Mouse (Mus musculus): ENCODE results near the gene Mb21d2.
A peak's percentile ranks its signal among the peaks of the same experiment; 100 is the strongest.

Gene Mb21d2

DNA sequence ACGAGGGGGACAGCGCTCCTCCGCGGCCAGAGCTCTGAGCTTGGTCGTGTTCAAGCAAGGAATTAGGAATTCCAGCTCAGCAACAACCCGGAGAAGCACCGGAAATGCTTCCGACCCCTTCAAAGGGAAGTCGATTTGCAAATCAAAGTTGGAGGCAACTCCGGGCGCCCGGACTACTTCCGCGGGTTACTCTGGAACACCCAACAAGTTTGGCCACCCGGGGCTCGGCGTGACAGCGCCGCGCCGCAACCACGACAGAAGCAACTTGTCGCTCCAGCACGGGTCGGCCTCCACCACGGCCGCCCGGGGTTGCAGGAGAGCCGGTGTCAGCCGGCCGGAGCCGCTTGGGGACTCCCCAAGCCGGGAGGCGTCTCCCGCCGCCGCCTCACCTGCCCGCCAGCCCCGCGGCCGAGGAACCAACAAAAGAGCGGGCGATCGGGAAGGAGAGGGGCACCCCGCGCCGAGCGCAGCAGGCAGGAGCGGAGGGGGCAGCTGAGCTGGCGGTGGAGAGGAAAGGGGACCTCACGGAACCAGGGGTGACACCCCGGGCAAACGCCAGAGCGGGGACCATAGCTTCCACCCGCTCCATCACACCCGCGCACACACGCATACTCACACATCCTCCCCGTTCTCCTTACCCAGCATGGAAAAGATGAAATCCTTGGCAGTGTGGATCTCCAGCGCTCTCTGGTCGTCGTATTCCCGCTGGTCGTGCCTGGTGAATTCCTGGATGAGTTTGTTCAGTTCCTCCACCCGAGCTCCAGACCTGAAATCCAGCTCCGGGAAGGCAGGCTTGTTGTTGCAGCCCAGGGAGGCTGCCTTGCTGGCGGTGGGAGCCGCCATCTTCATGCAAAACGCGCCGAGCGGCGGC, at the start of gene Mb21d2:
Mb21d2 (minus strand) TSS at position 859 of the 871 bp plus-strand sequence.
- DNase-seq (ENCODE audit: low read depth, low spot score) = no peak

DNA sequence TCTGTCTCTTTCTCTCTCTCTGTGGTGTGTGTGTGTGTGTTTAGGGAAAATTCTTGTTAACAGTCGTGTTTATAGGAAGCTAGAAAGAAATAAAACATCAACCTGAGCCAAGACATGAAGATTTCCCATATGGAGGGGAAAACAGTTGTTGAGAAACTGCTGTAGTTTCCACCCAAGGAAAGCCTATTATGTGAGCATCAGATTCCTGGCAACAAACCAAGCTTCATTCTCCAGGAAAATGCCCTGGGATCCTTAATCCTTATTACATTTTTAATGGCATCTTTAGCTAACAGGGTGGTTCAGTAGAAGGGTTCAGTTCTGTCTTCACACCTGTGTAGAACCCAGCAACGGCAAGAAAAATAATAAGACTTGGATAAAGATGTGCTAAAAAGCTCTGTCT, 36.8 kb upstream of the Mb21d2 start:
- DNase-seq (ENCODE audit: low read depth, low spot score) = no peak

DNA sequence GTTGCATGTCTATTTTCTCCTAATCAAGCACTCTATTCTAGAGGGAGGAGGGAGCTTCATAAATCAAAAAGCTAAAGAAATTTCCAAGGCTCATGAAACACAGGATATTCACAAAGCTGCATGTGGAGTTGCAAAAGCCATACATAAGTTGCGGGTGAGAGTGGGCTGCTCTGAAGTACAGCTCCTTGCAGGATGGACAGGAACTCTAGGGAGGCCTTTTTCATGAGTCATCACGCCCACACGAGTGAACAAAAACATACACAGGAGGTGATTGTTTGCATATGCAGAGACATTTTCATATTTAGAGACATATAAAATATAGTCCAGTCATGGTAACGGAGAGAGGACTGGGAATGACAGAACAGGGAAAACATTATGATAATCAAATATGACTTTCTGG, 34.6 kb upstream of the Mb21d2 start:
- DNase-seq (ENCODE audit: low read depth, low spot score) = no peak

DNA sequence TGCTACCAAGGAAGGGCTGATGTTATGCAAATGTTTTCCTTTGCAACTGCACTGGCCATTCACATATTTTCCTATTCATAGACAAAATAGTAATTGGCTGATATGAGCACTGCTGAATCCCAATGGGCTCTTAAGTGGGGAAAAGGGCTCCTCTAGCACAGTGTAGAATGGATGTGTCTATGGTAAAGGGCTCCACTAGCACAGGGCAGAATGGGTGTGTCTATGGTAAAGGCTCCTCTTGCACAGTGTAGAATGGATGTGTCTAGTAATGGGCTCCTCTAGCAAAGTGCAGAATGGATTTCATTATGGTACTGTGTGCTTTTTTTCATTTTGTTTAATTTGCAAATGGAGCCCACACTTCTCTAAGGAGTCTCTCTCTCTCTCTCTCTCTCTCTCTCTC, 33.5 kb upstream of the Mb21d2 start:
- no peak for DNase-seq (ENCODE audit: low read depth, low spot score)

DNA sequence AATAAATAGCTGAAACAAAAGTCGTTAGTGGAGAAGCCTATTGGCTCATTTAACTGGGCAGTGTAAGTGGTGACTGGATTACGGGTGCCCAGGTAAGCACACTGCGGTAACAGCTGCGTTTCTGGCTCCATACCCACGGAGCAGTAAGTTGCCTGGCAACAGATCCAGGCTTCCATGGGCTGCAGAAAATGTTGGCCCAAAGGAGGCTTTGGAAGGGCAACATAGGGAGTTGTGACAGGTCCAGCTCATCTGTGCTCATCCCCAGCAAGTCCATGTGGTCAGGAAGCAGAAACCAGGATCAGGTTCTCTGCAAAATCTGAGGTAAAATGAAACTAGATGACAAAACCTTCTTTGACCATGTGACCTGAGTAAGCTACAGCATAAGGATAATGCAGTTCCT, 20.3 kb upstream of the Mb21d2 start:
- no peak for DNase-seq (ENCODE audit: low read depth, low spot score)

DNA sequence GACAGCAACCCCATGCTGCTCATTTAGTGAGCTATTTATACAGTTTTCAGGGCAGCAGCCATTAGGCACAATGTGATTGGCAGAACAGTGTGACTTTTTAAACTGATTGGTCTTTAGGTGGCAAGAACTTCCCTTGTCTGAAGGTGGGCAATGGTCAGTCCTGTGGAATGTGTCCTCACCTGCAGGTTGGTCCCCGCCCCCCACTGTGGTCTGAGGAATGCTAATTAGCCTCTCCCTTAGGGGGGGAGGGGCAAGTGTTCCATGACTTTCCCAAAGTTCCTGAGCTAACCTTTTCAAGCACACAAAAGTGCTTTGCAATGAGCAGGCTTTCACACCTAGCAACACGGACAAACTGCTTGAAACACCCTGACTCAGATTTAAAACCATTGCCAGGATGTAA, 13.8 kb upstream of the Mb21d2 start:
- DNase-seq (ENCODE audit: low read depth, low spot score) = no peak

DNA sequence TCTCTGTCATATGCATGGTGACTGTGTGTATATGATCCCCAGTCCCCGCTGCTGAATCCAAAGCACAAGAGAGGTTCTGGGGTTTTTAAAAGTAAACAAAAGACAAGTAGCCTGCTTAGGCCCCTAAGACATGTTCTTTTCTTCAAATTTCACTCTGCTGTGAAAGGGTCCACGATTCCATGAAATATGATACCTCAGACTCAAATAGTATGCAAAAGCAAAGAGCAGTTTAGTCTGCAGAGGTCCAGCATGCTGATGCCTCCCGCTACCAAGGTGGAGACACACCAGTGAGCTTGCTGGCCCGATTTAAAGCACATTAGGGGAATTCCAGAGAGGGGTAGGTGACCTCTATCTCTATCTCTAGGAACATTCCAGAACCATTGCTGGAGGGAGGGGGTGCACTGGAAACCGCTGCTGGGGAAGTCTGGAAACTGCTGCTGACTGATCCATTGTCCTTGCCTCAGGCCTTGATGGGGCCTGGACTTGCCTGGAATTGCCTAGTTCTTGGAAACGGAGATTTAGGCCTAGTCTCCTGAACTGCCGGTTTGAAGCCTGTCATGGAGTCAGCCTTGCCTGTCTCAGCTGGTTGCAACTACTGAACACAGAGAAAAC, 6.8 kb upstream of the Mb21d2 start:
- no peak for DNase-seq (ENCODE audit: low read depth, low spot score)

DNA sequence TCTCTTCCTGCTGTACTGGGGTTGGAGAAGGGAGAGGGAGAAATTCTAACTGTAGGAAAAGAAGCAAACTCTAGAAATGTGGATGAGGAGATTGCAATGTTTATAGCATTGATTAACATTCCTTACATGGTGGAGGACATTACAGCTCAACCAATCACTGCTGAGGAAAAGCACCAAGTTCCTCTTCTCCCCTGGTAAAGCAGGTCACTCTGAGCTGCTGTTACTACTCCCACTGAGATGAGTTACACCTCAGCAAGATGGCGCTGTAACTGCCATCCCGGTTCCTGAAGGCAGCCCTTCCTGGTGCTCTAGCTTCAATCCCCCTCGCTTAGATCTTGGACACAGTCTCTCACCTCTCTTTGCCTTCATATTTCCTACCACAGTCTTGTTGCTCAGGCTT, 6.2 kb upstream of the Mb21d2 start:
- no peak for DNase-seq (ENCODE audit: low read depth, low spot score)

DNA sequence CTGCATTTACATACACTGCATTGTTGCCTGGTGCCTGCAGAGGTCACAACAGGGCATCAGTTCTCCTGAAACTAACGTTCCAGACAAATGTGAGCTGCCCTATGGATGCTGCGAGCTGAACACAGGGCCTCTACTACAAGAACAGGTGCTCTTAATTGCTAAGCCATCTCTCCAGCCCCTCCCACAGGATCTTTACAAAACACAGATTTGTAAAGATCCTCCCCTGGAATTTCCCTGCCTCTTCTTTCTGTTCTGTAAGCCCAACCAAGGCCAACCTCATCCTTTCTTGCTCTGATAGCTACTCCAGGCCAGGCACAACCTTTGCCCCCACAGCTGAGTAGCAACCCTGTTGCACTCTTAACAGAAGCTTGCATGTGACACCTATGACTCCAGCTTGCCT, 1.7 kb upstream of the Mb21d2 start:
- no peak for DNase-seq (ENCODE audit: low read depth, low spot score)

DNA sequence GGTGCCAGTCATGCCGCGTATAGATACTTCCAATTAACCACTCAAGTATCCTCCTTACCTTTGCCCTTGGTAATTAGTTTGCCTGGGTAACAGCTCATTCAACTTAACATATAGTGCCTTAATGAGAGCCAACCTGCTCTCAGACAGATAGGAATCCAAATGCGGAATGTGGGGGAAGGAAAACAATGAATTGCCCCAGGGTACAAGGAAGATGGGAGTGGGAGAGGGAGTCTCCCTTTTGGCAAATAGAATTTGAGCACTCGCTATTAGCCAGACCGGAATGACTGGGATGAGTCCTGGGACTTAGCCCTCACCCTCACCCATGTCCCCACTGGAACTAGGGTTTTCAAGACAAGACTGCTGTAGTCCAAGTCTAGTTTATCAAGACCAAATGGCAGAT, 953 bp upstream of the Mb21d2 start:
- DNase-seq (ENCODE audit: low read depth, low spot score) = no peak

DNA sequence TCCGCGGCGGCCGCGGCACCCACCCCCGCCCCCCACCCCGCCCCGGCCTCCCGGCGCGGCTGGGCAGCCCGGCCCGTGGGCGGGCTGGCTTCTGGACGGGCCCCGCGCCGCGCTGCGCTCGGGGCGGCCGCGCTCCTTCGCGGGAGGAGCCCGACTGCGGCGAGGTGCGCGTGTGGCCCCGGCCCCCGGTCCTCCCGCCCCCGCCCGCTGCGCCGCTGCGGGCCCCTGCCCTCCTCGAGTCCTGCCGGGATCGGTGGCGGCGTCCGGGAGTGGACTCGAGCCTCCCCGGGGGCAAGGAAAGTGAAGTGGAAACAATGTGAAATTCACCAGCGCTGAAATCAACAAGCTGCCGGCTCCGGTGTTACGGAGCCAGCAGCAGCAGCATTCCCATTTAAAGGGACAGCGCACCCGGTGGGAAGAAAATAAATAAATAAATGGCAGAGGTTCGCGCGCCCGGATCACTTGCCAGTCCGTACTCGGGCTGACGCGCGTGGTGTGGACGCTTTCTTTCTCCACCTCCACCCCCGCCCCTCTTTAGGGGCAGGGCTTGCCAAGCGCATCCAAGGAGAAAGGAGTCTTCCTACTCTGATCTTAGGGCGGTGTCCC, 316 bp upstream of the Mb21d2 start:
- DNase-seq (ENCODE audit: low read depth, low spot score) = peak; percentile 47

DNA sequence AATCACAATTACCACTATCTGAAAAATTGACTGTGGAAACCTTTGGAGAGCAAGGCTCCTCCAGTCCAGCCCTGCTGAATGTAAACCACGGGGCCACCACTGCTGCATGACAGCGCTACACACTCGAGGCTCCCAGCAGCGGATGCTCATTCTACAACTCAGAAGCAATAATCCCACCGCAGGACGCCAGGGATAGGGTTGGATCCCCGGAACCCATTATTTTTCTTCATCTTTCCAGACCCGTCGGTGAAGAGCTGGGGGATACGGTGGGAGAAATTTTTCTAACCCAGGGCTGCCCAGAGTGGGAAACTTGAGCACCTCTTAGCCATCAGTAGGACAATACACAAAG, 1.0 kb downstream of the Mb21d2 start:
- DNase-seq (ENCODE audit: low read depth, low spot score) = no peak

DNA sequence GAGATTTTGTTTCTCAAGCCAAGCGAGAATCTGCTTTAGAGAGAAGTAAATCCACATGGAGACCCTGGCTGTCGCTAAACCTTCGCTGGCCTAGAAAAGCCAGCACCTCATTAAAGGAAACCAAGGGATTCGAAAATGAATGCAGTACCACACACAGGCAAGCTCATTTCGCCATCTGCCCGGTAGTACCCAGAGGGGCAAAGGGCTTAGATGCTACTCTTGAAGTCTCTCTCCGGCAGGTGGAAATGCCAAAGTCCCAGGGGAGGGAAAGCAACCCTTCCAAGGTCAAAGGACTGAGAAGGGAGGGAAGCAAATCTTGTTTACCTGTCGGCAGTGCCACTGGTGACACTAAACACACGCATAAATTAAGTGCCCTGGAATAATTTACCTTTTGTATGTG, 2.1 kb downstream of the Mb21d2 start:
- DNase-seq (ENCODE audit: low read depth, low spot score) = no peak

DNA sequence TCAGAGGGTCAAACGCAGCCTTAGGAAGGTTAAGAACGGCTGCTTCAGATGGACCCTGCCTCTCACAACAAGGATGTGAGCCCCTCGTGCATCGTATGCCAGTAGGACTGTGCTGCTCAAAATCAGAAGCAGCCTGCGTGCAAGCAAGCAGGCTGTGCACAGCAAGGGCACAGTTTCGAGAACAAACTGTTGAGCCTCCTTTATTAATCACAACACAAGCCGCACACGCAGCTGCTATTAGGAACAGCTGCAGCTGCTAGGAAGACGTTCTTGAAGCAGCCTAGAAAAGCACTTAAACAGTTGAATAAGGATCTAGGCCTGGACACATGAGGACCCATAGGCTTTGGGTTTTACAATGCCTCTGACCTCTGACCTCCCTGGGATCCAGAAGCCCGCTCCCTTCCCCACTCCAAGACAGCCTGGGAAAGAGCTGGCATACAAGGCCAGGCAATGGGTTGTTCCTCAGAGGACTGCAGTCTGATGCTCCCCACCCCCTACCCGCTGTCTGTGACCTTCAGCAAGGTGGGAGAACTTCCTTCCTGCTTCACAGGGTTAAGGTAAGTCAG, 10.1 kb downstream of the Mb21d2 start:
- DNase-seq (ENCODE audit: low read depth, low spot score) = no peak

DNA sequence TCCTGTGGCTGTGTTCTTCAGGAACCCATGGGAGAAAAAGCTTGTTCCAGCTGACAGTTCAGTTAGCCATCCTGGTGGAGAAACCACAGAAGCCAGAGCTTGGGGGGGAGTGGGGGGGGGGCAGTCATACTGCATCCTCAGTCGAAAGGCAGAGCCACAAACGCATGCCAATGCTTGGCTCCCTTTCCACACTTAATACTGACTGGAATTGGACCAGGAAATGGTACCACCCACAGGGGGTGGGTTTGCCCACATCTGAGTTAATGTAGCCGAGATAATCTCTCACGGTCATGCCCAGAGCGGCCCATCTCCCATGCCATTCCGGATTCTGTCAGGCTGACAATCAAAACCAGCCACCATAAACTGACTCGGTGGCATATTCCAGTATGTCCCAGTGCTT, 14.1 kb downstream of the Mb21d2 start:
- DNase-seq (ENCODE audit: low read depth, low spot score) = no peak

DNA sequence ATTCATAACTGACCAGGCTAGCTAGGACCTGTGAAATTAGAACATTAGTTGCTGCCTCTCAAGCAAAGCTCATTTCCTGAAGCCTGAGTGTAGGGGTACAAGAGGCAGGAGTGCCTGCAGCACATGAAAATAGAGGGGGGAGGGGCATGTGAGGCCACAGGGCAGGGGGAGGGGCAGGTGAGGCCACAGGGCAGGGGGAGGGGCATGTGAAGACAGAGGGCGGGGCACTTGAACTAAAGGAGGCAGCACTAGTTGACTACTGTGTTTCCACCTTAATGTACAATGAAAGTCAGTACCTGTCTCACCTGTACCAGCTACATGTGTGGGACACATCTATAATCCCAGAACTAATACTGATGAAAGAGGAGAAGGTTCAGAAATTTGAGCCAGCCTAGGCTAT, 14.8 kb downstream of the Mb21d2 start:
- no peak for DNase-seq (ENCODE audit: low read depth, low spot score)

DNA sequence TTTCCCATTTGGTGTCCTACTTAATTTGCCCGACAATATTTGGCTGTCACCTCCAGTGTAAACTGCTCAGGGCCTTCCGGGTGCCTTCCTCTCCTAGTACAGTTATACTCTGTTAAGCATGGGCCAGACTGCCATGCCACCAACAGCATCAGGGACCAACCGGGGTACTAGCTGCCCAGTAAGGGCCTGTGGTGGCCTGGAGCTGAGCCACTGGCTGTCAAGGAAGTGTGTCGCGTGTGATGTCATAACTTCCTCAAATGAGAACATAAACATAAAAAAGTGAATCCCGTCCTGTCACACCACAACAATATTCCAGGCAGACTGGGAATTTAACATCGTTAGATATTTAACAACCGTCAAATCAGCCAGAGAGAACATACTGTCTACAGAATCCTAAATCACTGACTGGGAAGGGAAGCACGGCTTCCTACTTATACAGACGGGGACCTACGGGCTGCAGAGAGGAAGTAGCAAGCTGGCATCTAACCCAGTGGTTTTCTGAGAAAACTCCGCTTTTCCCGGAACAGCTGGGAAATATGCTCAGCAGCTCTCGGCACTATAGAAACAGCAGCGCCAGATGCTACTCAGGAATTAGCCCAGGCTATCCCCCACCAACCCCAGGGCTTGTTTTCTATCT, 17.9 kb downstream of the Mb21d2 start:
- no peak for DNase-seq (ENCODE audit: low read depth, low spot score)

DNA sequence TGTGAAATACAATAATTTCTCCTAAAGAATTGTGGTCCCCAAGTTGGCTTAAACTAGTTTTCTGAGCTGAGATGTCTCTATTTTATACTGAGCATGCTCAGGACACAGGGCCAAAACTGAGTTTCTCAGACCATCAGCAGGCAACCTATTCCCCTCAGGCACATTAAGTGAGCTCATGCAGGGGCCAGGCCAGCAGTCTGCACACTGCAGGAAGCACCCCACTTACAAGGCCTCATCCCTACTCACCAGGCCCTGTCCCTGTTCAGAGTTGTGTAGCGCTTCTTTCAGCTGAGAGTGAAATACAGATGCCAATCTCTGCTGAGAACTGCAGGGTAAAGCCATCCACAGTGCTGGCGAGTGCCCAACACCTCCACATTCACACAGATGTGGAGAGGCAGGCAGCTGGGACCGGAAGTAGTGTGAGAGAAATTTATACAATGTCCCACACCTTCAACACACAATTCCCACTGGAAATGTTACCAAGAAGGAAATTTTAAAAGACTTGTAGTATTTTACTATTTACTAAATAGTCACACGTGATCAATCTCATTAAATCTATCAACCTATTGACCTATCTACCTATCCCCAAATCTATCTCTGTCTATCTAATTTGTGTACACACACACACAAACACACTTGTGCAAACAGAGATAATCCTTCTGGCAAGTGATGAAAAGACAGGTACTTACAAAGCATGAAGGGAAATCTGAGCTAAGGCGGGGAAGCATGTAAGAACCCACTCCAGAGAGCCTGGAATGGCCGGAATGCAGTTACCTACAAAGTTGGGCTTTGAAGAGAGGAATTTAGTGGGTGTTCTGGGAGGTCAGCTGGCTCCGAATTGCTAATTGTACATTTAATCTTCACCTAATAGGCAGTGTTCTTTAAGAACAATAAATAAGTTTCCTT, 22.9 kb downstream of the Mb21d2 start:
- no peak for DNase-seq (ENCODE audit: low read depth, low spot score)

DNA sequence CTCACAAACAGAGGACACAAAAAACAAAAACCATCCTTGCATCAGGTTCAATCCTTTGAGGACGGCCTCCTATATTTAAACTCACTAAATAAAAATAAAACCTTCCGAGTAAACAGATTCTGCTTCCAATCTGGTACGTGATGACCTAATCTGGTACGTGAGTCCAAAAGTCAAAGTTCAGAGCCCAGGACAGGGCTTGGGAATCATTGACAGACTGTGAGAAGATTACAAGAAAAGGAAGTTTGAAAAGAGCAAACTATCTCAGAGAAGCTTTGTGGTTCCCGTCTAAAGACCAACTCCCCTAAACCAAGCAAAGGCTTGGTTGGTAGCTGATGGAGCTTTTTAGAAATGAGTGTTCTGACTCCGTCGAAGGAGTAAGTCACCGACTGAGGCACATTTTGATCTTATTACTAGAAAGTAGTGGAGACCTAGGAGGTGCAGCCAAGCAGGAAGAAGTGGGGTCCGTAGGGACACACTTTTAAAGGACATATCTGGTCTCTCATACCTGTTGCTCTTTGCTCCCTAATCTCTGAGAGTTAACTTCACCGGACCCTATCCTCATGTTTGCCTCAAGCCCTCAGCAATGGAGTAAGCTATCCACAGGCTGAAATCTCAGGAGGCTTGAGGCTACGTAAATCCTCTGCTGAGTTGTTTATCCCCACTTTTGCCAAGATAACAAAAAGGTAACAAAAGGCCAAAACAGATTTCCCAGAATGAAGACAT, 23.7 kb downstream of the Mb21d2 start:
- no peak for DNase-seq (ENCODE audit: low read depth, low spot score)
